Mouse (Mus musculus) C2C12 (cell line): ENCODE results near the gene Nceh1. TPM values are rescaled to one million over a fixed set of nuclear protein-coding genes. Genes with fewer than 3 reads are reported as not detected.

Source experiments
- H3K27me3 ChIP-seq: one replicate; pipeline ENCODE4 v1.6.1; 2011; ENCODE audit not compliant: control insufficient read depth, insufficient read depth, insufficient read length
- H3K36me3 ChIP-seq: one replicate; pipeline ENCODE4 v1.6.1; 2011; ENCODE audit not compliant: control insufficient read depth, insufficient read depth
- H3K4me3 ChIP-seq: one replicate; pipeline ENCODE4 v1.5.1; 2011; ENCODE audit warnings: mild to moderate bottlenecking, control low read depth; ENCODE audit not compliant: poor library complexity, insufficient read depth, severe bottlenecking
- H3K79me2 ChIP-seq: one replicate; pipeline ENCODE4 v1.6.1; 2011; ENCODE audit not compliant: control insufficient read depth, insufficient read depth
- H3K79me3 ChIP-seq: one replicate; pipeline ENCODE4 v1.6.1; 2011; ENCODE audit warnings: low read depth, control low read depth
- H3ac ChIP-seq: one replicate; pipeline ENCODE3; 2011; ENCODE audit warnings: low read depth; ENCODE audit not compliant: control insufficient read depth, insufficient read length
- CEBPB ChIP-seq: IDR thresholded peaks from one replicate; pipeline ENCODE4 v1.6.1; 2011; ENCODE audit warnings: low read depth, mild to moderate bottlenecking, control low read depth, moderate library complexity
- CTCF ChIP-seq: IDR thresholded peaks from one replicate; pipeline ENCODE4 v1.5.1; 2011; ENCODE audit not compliant: control insufficient read depth, insufficient read depth, insufficient read length
- FOSL1 ChIP-seq: IDR thresholded peaks from one replicate; pipeline ENCODE4 v1.8.0; 2011; ENCODE audit warnings: mild to moderate bottlenecking, low read length; ENCODE audit not compliant: poor library complexity, insufficient read depth, severe bottlenecking
- MAX ChIP-seq: IDR thresholded peaks from one replicate; pipeline ENCODE4 v1.6.1; 2011; ENCODE audit warnings: mild to moderate bottlenecking, control low read depth
- MYOD1 ChIP-seq: IDR thresholded peaks from one replicate; pipeline ENCODE4 v1.6.1; 2011; ENCODE audit warnings: low read depth; ENCODE audit not compliant: control insufficient read depth, insufficient read length
- MYOG ChIP-seq: IDR thresholded peaks from one replicate; pipeline ENCODE4 v1.6.1; 2011; ENCODE audit not compliant: control insufficient read depth, insufficient read length; ENCODE audit errors: extremely low read depth
- USF1 ChIP-seq: IDR thresholded peaks from one replicate; pipeline ENCODE4 v1.6.1; 2011; ENCODE audit warnings: low read depth, mild to moderate bottlenecking, control low read depth, moderate library complexity
- polyA plus RNA-seq: library from polyadenylated mRNA; unstranded; fragments of >200 nt; fragmentation: generic; extraction: Trizol; gene quantifications from one replicate; pipeline ENCODE4 v1.2.1, GENCODE M21; 2012; ENCODE audit warnings: missing spikeins

Nceh1 gene
- polyA plus RNA-seq, 1 experiment, result 8.3 TPM

DNA sequence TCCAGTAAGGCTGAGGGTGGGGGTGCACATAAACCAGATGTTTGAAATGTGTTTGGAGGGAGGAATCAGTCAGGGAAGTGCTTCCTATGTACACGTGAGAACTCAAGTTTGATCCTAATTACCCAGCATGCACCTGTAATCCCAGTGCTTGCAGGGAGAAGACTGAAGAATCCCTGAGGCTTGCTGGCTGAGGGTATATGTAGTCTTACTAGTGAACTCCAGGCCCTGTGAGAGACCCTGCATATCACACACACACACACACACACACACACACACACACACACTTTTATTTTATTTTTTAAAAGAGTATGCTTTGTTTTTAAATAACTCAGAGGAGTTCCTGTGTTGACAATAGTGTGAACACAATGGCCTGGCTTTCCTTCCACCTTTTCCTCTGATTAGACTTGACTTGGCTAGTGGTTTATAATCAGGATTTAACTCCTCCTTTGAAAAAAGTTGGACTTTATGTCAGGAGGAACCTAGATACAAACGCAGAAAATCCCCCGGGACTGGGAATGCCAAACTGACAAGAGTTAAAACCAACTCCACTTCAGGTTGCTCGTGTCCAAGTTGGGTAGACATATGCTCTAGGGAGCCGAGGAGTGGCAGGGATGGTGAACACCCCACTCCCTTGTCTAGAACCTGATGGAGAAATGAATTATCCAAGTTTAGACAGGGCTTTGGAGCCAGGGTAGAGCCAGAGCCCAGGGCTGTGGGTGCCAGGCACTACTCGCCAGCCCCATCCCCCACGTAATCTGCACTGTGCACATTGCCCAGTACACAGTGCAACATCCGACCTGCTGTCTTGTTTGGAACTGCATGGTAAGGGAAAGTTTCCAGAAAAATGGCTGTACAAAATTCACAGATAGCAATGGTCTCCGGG is 138.1 kb downstream of the Nceh1 start:
- Histone ChIP-seq H3K79me2 (no peaks in the 10 kb centered on the region), H3K4me3 (no peak overlapping the region), H3ac (no peak overlapping the region), H3K36me3 (no peaks in the 10 kb centered on the region), H3K27me3 (peaks cover 4% of the 10 kb centered on the region), H3K79me3 (no peaks in the 10 kb centered on the region)
- no peak for TF ChIP-seq MAX
- TF ChIP-seq FOSL1, result no peak
- no peak for TF ChIP-seq CEBPB
- TF ChIP-seq USF1, result no peak
- no peak for TF ChIP-seq CTCF
- TF ChIP-seq MYOG, result no peak
- TF ChIP-seq MYOD1, result no peak

DNA sequence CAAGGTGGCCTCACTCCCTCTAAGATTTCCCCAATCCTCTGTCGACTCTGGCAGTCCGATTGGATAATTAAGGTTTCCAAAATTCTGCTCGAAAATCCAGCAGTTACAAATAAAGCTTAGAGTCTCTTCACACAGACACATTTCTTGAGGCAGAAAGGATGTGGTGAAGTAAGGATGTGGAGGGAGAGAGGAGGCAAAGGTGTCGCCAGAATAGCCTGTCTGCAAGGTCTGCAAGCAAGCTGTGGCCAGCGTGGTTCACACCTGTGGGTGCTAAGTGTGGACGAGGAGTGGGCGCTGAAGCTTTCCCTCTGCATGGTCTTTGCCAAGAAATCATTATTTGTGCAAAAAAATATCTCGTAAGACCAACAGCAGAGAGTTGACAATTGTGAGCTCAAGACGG is 139.8 kb downstream of the Nceh1 start:
- H3K79me2 ChIP-seq, result no peaks in the 10 kb centered on the region

GRCm38 (mm10) chr3:27323551-27323950 is 140.8 kb downstream of the Nceh1 start:
- no peaks in the 10 kb centered on the region for H3K79me2 ChIP-seq
- H3K27me3 ChIP-seq, result peaks cover 4% of the 10 kb centered on the region
- TF ChIP-seq USF1 (no peak), FOSL1 (no peak), MYOG (no peak), CTCF (no peak), MAX (no peak), CEBPB (no peak), MYOD1 (no peak)
- no peak overlapping the region for H3ac ChIP-seq
- no peak overlapping the region for H3K4me3 ChIP-seq
- H3K36me3 ChIP-seq, result no peaks in the 10 kb centered on the region
- H3K79me3 ChIP-seq, result no peaks in the 10 kb centered on the region

More for the DNA sequence above, 139.8 kb downstream of the Nceh1 start:
- H3K36me3 ChIP-seq, result no peaks in the 10 kb centered on the region
- H3K79me3 ChIP-seq, result no peaks in the 10 kb centered on the region
- TF ChIP-seq CEBPB (no peak), MYOD1 (no peak), MYOG (no peak)
- H3K27me3 ChIP-seq, result peaks cover 4% of the 10 kb centered on the region
- no peak overlapping the region for H3ac ChIP-seq
- no peak overlapping the region for H3K4me3 ChIP-seq

DNA sequence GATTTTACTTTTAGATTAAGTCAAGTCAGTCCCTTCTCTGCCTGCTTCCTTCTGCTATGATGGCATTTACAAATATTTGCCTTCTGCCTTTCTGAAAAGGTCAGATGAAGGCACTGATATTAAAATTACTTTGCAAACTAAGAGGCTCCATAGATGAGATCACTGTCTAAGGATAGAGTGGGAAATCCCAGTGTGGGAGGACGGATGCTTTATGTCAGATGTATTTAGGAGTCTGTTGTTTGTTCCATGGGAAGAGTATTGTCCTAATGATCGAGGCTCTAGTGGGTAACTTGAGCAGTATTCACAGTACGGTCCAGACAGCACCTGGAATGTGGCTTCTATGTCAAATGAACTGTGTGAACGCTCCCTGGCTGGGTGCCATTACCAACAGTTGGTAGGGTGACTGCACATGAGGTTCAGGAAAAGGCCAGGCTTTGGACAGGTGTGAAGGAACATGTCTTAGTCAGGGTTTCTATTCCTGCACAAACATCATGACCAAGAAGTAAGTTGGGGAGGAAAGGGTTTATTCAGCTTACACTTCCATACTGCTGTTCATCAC is 143.9 kb downstream of the Nceh1 start:
- no peaks in the 10 kb centered on the region for H3K79me3 ChIP-seq
- H3K4me3 ChIP-seq, result no peak overlapping the region
- no peak for TF ChIP-seq MYOG
- TF ChIP-seq MAX, result no peak
- no peak for TF ChIP-seq MYOD1
- TF ChIP-seq FOSL1, result no peak
- TF ChIP-seq CTCF, result no peak
- TF ChIP-seq CEBPB, result no peak
- no peak for TF ChIP-seq USF1
- no peaks in the 10 kb centered on the region for H3K36me3 ChIP-seq
- H3K27me3 ChIP-seq, result peaks cover 7% of the 10 kb centered on the region
- H3K79me2 ChIP-seq, result no peaks in the 10 kb centered on the region
- H3ac ChIP-seq, result no peak overlapping the region

GRCm38 (mm10) chr3:27330706-27331105 is 147.9 kb downstream of the Nceh1 start:
- no peak overlapping the region for H3K4me3 ChIP-seq
- H3K79me2 ChIP-seq, result no peaks in the 10 kb centered on the region
- H3K36me3 ChIP-seq, result no peaks in the 10 kb centered on the region
- no peaks in the 10 kb centered on the region for H3K79me3 ChIP-seq
- H3K27me3 ChIP-seq, result peaks cover 16% of the 10 kb centered on the region
- no peak overlapping the region for H3ac ChIP-seq
- no peak for TF ChIP-seq FOSL1
- TF ChIP-seq CEBPB, result no peak
- no peak for TF ChIP-seq CTCF
- no peak for TF ChIP-seq MAX
- no peak for TF ChIP-seq USF1
- TF ChIP-seq MYOD1, result no peak
- TF ChIP-seq MYOG, result no peak

Other genes starting within 250 kb of the Nceh1 start
- 19.8 TPM for gene Ect2, start 29.1 kb upstream of the Nceh1 start, polyA plus RNA-seq
- gene Tnfsf10, start 134.1 kb downstream of the Nceh1 start, polyA plus RNA-seq, result not detected
- gene Ghsr, start 188.4 kb downstream of the Nceh1 start, polyA plus RNA-seq, result not detected